Mouse (Mus musculus) kidney, embryonic 14.5 days (tissue): Measurements from ENCODE around the gene Rbm10. TPM values are rescaled to one million over a fixed set of nuclear protein-coding genes. Genes with fewer than 3 reads are reported as not detected.

Experiments used
- ATAC-seq: fragments of 200-750 bp; cut with Nextera tagmentation; 2 replicates; pipeline ENCODE4 v1.8.0; 2017; ENCODE audit warnings: moderate number of reproducible peaks, mild to moderate bottlenecking, moderate TSS enrichment, moderate library complexity; ENCODE audit not compliant: low FRiP score, low TSS enrichment
- H3K27ac ChIP-seq: fragments of 300-500 bp; sonication (generic); 2 replicates; pipeline ENCODE4 v1.5.1; 2014; ENCODE audit warnings: low read depth, mild to moderate bottlenecking, low read length, moderate library complexity, mixed read lengths
- H3K27me3 ChIP-seq: fragments of 300-500 bp; sonication (generic); 2 replicates; pipeline ENCODE4 v1.6.1; 2014; ENCODE audit warnings: mild to moderate bottlenecking, low read length; ENCODE audit not compliant: control insufficient read depth, insufficient read depth
- H3K36me3 ChIP-seq: fragments of 300-500 bp; sonication (generic); 2 replicates; pipeline ENCODE4 v1.6.1; 2014; ENCODE audit warnings: low read length, mixed read lengths; ENCODE audit not compliant: control insufficient read depth, insufficient read depth
- H3K4me1 ChIP-seq: fragments of 300-500 bp; sonication (generic); 2 replicates; pipeline ENCODE4 v1.6.1; 2014; ENCODE audit warnings: low read length, mixed read lengths; ENCODE audit not compliant: control insufficient read depth, insufficient read depth
- H3K4me2 ChIP-seq: fragments of 300-500 bp; sonication (generic); replicated peaks from 2 replicates; pipeline ENCODE4 v1.6.1; 2014; ENCODE audit warnings: low read depth, mild to moderate bottlenecking, low read length
- H3K4me3 ChIP-seq: fragments of 300-500 bp; sonication (generic); 2 replicates; pipeline ENCODE4 v1.5.1; 2014; ENCODE audit warnings: mild to moderate bottlenecking, low read length
- H3K9ac ChIP-seq: fragments of 300-500 bp; sonication (generic); 2 replicates; pipeline ENCODE4 v1.6.1; 2014; ENCODE audit warnings: low read depth, mild to moderate bottlenecking, low read length, moderate library complexity
- H3K9me3 ChIP-seq: fragments of 300-500 bp; sonication (generic); 2 replicates; pipeline ENCODE4 v1.6.1; 2016; ENCODE audit warnings: low read length; ENCODE audit not compliant: control insufficient read depth
- WGBS: fragments of 180-500 bp; shearing (Covaris S2); extraction: QIAGEN DNeasy Blood & Tissue Kit; methylation state at CpG from one replicate; pipeline ENCODE4 v1.1.7; 2014; 5-methylcytosine and 5-hydroxymethylcytosine counted together
- polyA plus RNA-seq: library from polyadenylated mRNA; unstranded; fragments of >200 nt; fragmentation: Nextera tagmentation; extraction: Ambion mirVana; gene quantifications from 2 replicates; pipeline ENCODE4 v1.2.1, GENCODE M21; 2014

Rbm10 gene
- polyA plus RNA-seq, 1 experiment from 2014 or later = 68.3 TPM

DNA sequence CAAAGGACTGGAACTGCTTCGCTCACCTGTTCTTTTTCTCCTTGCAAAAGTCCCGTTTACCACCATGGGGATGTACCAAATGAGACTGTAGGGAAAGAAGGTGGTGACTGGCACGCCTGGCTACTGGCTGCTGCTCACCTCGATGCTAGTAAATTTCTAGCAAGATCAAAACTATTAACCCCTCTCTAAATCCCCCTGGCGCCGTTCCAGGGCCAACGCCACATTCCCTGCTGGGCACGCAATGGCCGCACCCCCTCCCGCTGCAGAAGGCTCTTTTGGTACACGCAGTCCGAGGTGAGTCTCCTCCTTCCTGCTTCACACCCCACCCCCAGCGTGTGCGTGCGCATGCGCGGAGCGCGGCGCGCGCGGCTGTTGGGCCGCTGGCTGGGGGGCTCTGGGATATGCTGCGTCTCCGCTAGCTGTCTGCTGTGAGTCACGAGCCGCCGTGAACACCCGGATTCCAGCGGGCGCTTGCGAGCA, 70.8 kb downstream of the Rbm10 start:
- Histone ChIP-seq H3K36me3 (peaks cover 4% of the 10 kb centered on the region; the same call in 1 of the 2 replicates), H3K4me3 (peak overlapping the region; percentile 63), H3K4me1 (no peaks in the 10 kb centered on the region), H3K27me3 (no peaks in the 10 kb centered on the region), H3K4me2 (peak overlapping the region; percentile 55), H3K9ac (peak overlapping the region; percentile 86), H3K9me3 (no peaks in the 10 kb centered on the region), H3K27ac (peak overlapping the region; percentile 93)
- peak; percentile 88 for ATAC-seq
- 25% methylated on average over 33 of the region's 33 CpGs for WGBS

DNA sequence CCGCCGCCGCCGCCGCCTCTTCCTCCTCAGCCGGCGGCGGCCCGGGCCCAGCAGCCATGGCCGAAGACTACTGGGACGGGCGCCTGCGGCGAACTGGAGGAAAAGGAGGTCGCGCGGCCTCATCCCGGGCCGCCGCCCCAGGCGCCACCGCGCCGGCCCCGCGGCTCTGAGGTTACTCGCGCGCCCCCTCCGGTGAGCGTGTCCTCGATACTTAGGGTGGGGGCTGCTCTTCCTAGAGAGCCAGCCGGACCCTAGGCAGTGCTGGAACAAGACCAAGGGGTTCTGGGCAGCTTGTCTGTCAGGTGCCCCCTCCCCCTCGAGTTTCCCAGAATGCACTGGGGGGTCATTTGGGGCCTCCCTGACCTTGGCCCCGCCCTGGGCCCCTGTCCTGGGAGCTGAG, 71.3 kb downstream of the Rbm10 start:
- peak; percentile 59 for ATAC-seq
- peaks cover 4% of the 10 kb centered on the region; the same call in 1 of the 2 replicates for H3K36me3 ChIP-seq
- H3K9me3 ChIP-seq = no peaks in the 10 kb centered on the region
- peak overlapping the region; percentile 63 for H3K4me3 ChIP-seq
- H3K4me2 ChIP-seq = peak overlapping the region; percentile 45
- peak overlapping the region; percentile 93 for H3K27ac ChIP-seq
- H3K27me3 ChIP-seq = no peaks in the 10 kb centered on the region
- H3K9ac ChIP-seq = peak overlapping the region; percentile 86
- no peaks in the 10 kb centered on the region for H3K4me1 ChIP-seq
- WGBS = 23% methylated on average over 24 of the region's 35 CpGs

DNA sequence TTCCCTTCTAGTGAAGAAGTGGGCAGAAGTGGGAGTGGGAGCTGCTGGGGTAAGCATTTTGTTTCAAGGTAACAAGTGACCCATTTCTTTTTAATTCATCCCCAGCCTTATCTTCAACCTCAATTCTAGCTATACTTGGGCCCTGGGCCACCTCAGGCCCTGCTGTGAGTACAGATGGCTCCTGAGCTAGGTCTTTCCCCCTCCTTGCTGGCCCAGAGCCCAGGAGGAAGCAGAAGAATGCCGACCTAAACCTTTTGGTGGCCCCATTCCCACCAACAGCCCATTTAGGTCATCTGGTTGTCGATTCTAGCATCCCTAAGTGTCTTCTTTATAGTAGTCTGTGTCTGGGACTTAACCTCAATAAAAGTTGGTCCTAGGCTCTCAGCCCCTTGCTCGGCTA, 74.3 kb downstream of the Rbm10 start:
- no peak overlapping the region for H3K4me3 ChIP-seq
- H3K9me3 ChIP-seq = no peaks in the 10 kb centered on the region
- H3K27ac ChIP-seq = no peak overlapping the region
- H3K27me3 ChIP-seq = no peaks in the 10 kb centered on the region
- 70% methylated on average over 3 of the region's 3 CpGs for WGBS
- ATAC-seq = no peak
- no peak overlapping the region for H3K9ac ChIP-seq
- peaks cover 23% of the 10 kb centered on the region for H3K36me3 ChIP-seq
- no peak overlapping the region for H3K4me2 ChIP-seq
- H3K4me1 ChIP-seq = no peaks in the 10 kb centered on the region

DNA sequence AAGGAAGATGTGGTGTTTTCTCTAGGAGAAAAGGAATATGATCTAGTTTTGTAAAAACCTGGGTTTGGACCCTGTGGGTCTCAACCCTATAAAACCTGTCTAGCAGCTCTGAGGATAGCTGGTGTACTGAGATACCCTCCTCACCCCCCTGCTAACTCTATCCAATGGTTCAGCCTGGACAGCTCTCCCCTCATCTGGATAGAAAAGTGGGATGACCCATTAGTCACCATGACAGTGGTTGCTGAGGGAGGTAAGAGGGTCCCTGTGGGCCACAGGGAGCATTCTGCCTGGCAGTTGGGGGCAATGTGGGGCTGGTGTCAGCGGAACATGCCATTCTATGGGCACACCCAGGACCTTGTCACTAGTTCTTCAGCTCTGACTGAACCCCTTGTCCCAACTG, 75.3 kb downstream of the Rbm10 start:
- ATAC-seq = no peak
- Histone ChIP-seq H3K36me3 (peaks cover 32% of the 10 kb centered on the region), H3K27me3 (no peaks in the 10 kb centered on the region), H3K9ac (no peak overlapping the region), H3K4me3 (no peak overlapping the region), H3K4me2 (no peak overlapping the region), H3K27ac (no peak overlapping the region), H3K4me1 (no peaks in the 10 kb centered on the region), H3K9me3 (no peaks in the 10 kb centered on the region)
- 75% methylated on average over 1 of the region's 1 CpGs for WGBS

DNA sequence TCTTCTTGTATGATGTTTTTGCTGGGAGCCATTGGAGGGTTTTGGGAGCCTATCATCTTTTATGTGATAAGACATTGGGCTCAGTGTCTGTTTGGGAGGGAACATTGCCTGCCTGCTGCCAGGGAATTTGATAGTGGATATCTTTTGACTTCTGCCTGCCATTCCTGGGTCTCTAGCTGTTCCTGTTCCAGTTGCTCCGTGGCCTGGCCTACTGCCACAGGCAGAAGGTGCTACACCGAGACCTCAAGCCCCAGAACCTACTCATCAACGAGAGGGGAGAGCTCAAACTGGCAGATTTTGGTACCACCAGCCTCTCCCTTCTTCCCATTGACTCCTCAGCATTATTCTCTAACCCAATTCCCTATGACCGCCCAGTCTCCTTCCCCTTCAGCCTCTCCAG, 78.5 kb downstream of the Rbm10 start:
- H3K4me1 ChIP-seq = no peaks in the 10 kb centered on the region
- peaks cover 45% of the 10 kb centered on the region for H3K36me3 ChIP-seq
- H3K4me2 ChIP-seq = no peak overlapping the region
- H3K4me3 ChIP-seq = no peak overlapping the region
- H3K27me3 ChIP-seq = no peaks in the 10 kb centered on the region
- H3K27ac ChIP-seq = no peak overlapping the region
- H3K9ac ChIP-seq = no peak overlapping the region
- ATAC-seq = no peak
- H3K9me3 ChIP-seq = no peaks in the 10 kb centered on the region
- WGBS = 94% methylated on average over 4 of the region's 4 CpGs

Other genes with a start within 250 kb of the Rbm10 start
- gene Jade3, start 191.8 kb upstream of the Rbm10 start, polyA plus RNA-seq = 6.4 and 12.8 TPM in 2 replicates
- gene Rgn, start 67.7 kb upstream of the Rbm10 start, polyA plus RNA-seq = 5.9 and 6.2 TPM in 2 replicates
- gene Ndufb11, start 116 bp downstream of the Rbm10 start, polyA plus RNA-seq = 243 and 313 TPM in 2 replicates
- 118 and 194 TPM in 2 replicates for gene Uba1, start 40.8 kb downstream of the Rbm10 start, polyA plus RNA-seq
- gene Cdk16, start 70.5 kb downstream of the Rbm10 start, polyA plus RNA-seq = 76.7 and 80.6 TPM in 2 replicates
- gene Usp11, start 86.4 kb downstream of the Rbm10 start, polyA plus RNA-seq = 22.7 and 39.7 TPM in 2 replicates
- gene Araf, start 180.3 kb downstream of the Rbm10 start, polyA plus RNA-seq = 94.0 and 103 TPM in 2 replicates